10 mouse cellular contexts compared by ENCODE assay signal in the genomic region with DNA sequence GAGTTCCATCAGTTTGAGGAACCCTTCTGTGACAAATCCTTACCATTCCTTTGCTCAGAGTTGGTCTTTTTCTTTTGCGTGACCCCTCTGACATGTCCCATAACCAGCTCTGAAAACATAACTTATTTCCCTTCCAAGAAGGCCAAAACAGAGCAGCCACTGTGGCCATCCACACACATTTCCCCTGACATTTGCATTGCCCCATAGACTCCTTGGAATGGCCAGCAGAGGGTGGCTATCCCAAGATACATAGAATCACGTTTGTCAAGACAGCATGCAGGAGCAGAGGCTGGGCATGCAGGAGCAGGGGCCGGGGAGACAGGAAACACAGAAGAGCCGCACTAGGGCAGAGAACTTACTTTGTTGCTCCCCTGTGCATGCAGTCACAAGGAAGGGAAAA.
DNase-seq lines count a peak whose midpoint lies in the region; ATAC-seq and TF ChIP-seq lines count a peak whose summit lies in the region.
"Had no signal": no experiment of that assay in that cellular context is flagged by ENCODE, and none has a peak within 500 bp of the region (broad histone marks: within the 10 kb centered on the region; RNA-seq: fewer than 3 reads in every experiment).

No protein-coding gene starts in this region.

- ATAC-seq in forebrain, postnatal 0 days: no peak
- no peak for ATAC-seq in forebrain, embryonic 13.5 days
- no peak for ATAC-seq in embryonic facial prominence, embryonic 12.5 days (ENCODE audit: insufficient number of reproducible peaks, insufficient read depth, low FRiP score, low TSS enrichment)
- ATAC-seq in midbrain, postnatal 0 days (ENCODE audit: low FRiP score): no peak

- H3K27ac ChIP-seq in forebrain, postnatal 0 days (ENCODE audit: low read depth, low read length): no peak overlapping the region
- H3K27ac ChIP-seq in forebrain, embryonic 13.5 days: no peak overlapping the region
- peak overlapping the region; percentile 57; the same call in 1 of the 2 replicates for H3K27ac ChIP-seq in left cerebral cortex, adult 2 months
- H3K27ac ChIP-seq in embryonic facial prominence, embryonic 12.5 days: peak overlapping the region; percentile 97
- H3K27ac ChIP-seq in midbrain, postnatal 0 days (ENCODE audit: low read depth, low read length): no peak overlapping the region

- H3K36me3 ChIP-seq in forebrain, postnatal 0 days (ENCODE audit: insufficient read depth): no peaks in the 10 kb centered on the region
- no peaks in the 10 kb centered on the region for H3K36me3 ChIP-seq in forebrain, embryonic 13.5 days (ENCODE audit: poor library complexity, severe bottlenecking)
- H3K36me3 ChIP-seq in embryonic facial prominence, embryonic 12.5 days: no peaks in the 10 kb centered on the region
- 0 out of 2 replicates have a peak, but pooled peaks cover 2% of the 10 kb centered on the region for H3K36me3 ChIP-seq in midbrain, postnatal 0 days (ENCODE audit: insufficient read depth, low read length)

- TF ChIP-seq CTCF in forebrain, postnatal 0 days (IDR thresholded peaks at IDR 0.05; ENCODE audit: low read depth): peak; percentile 29; the same call in 1 of the 2 replicates
- TF ChIP-seq CTCF in left cerebral cortex, adult 2 months (IDR thresholded peaks at IDR 0.05): no peak
- peak; percentile 44 for TF ChIP-seq CTCF in midbrain, postnatal 0 days (IDR thresholded peaks at IDR 0.05)

- H3K4me3 ChIP-seq in forebrain, postnatal 0 days (ENCODE audit: low read depth, low read length): no peak overlapping the region
- no peak overlapping the region for H3K4me3 ChIP-seq in forebrain, embryonic 13.5 days
- H3K4me3 ChIP-seq in left cerebral cortex, adult 2 months: no peak overlapping the region
- H3K4me3 ChIP-seq in embryonic facial prominence, embryonic 12.5 days: no peak overlapping the region
- H3K4me3 ChIP-seq in midbrain, postnatal 0 days (ENCODE audit: low read depth, low read length): no peak overlapping the region

- no peaks in the 10 kb centered on the region for H3K9me3 ChIP-seq in forebrain, postnatal 0 days (ENCODE audit: low read length)
- H3K9me3 ChIP-seq in forebrain, embryonic 13.5 days (replicated peaks): no peaks in the 10 kb centered on the region
- no peaks in the 10 kb centered on the region for H3K9me3 ChIP-seq in embryonic facial prominence, embryonic 12.5 days
- no peaks in the 10 kb centered on the region for H3K9me3 ChIP-seq in midbrain, postnatal 0 days (ENCODE audit: low read length)

- no peak for DNase-seq in forebrain, postnatal 0 days
- no peak for DNase-seq in left cerebral cortex, adult 2 months (ENCODE audit: extremely low spot score in 1 of 2, low spot score in 2 of 2)
- no peak for DNase-seq in left cerebral cortex, adult 9 months (ENCODE audit: low spot score in 2 of 2)
- DNase-seq in midbrain, postnatal 0 days (ENCODE audit: low spot score): no peak
- DNase-seq in layer of hippocampus, postnatal 14 days (ENCODE audit: low spot score in 2 of 2): no peak
- DNase-seq in cerebellum, postnatal 36 days: no peak
- DNase-seq: adrenal gland, adult 2 months; cerebellum, postnatal 25 days had no signal

- no peaks in the 10 kb centered on the region for H3K4me1 ChIP-seq in forebrain, postnatal 0 days (ENCODE audit: insufficient read depth)
- 0 out of 2 replicates have a peak, but pooled peaks cover 6% of the 10 kb centered on the region for H3K4me1 ChIP-seq in forebrain, embryonic 13.5 days
- H3K4me1 ChIP-seq in embryonic facial prominence, embryonic 12.5 days: peaks cover 49% of the 10 kb centered on the region
- no peaks in the 10 kb centered on the region; the same call in 1 of the 2 replicates for H3K4me1 ChIP-seq in midbrain, postnatal 0 days (ENCODE audit: insufficient read depth, low read length)

- 73% methylated on average over 4 of the region's 4 CpGs for WGBS in forebrain, postnatal 0 days
- WGBS in forebrain, embryonic 13.5 days: 74% methylated on average over 4 of the region's 4 CpGs
- WGBS in embryonic facial prominence, embryonic 12.5 days: 26% methylated on average over 4 of the region's 4 CpGs
- 70% methylated on average over 4 of the region's 4 CpGs for WGBS in midbrain, postnatal 0 days

- H3K4me2 ChIP-seq in forebrain, postnatal 0 days (ENCODE audit: low read depth): no peak overlapping the region
- H3K4me2 ChIP-seq in forebrain, embryonic 13.5 days: no peak overlapping the region
- peak overlapping the region; percentile 20; the same call in 1 of the 2 replicates for H3K4me2 ChIP-seq in embryonic facial prominence, embryonic 12.5 days (replicated peaks)
- no peak overlapping the region for H3K4me2 ChIP-seq in midbrain, postnatal 0 days (ENCODE audit: low read depth, low read length, poor library complexity, severe bottlenecking)

- H3K27me3 ChIP-seq in forebrain, postnatal 0 days (ENCODE audit: insufficient read depth, low read length): no peaks in the 10 kb centered on the region
- no peaks in the 10 kb centered on the region for H3K27me3 ChIP-seq in forebrain, embryonic 13.5 days
- no peaks in the 10 kb centered on the region for H3K27me3 ChIP-seq in embryonic facial prominence, embryonic 12.5 days
- no peaks in the 10 kb centered on the region for H3K27me3 ChIP-seq in midbrain, postnatal 0 days (ENCODE audit: insufficient read depth, low read length)

- intact Hi-C loops in left cerebral cortex, adult 2 months (cut with DNase I): no loop called here

- H3K9ac ChIP-seq in forebrain, postnatal 0 days: no peak overlapping the region
- no peak overlapping the region for H3K9ac ChIP-seq in forebrain, embryonic 13.5 days
- H3K9ac ChIP-seq in embryonic facial prominence, embryonic 12.5 days: no peak overlapping the region
- H3K9ac ChIP-seq in midbrain, postnatal 0 days (replicated peaks; ENCODE audit: low read length, poor library complexity, severe bottlenecking): no peak overlapping the region

Comparison
In these comparisons a context has a peak if more than half of its experiments do, and no peak if none do; other contexts are left out.
1. H3K27ac ChIP-seq: peak in left cerebral cortex, adult 2 months (single experiment) and embryonic facial prominence, embryonic 12.5 days (single experiment); none in forebrain, postnatal 0 days (single experiment), forebrain, embryonic 13.5 days (single experiment) and midbrain, postnatal 0 days (single experiment).